16 mouse cellular contexts compared by ENCODE assay signal in genomic region chr2:132425576-132425975, GRCm38 (mm10). TPM values are rescaled to one million over a fixed set of nuclear protein-coding genes. Genes with fewer than 3 reads are reported as not detected.
"Had no signal": no experiment of that assay in that cellular context is flagged by ENCODE, and none has a peak within 500 bp of the region (broad histone marks: within the 10 kb centered on the region; RNA-seq: fewer than 3 reads in every experiment).

No protein-coding gene starts in this region.

- H3K4me1 ChIP-seq: liver, embryonic 12.5 days; lung, embryonic 15.5 days; neural tube, embryonic 12.5 days; stomach, embryonic 15.5 days had no signal

- H3K9ac ChIP-seq: limb, embryonic 13.5 days; liver, embryonic 12.5 days; lung, embryonic 15.5 days; midbrain, embryonic 12.5 days; neural tube, embryonic 12.5 days; stomach, embryonic 15.5 days had no signal

- H3K27ac ChIP-seq: layer of hippocampus, adult 2 months; limb, embryonic 13.5 days; liver, embryonic 12.5 days; lung, embryonic 15.5 days; midbrain, embryonic 12.5 days; neural tube, embryonic 12.5 days; stomach, embryonic 15.5 days had no signal

- H3K36me3 ChIP-seq: limb, embryonic 13.5 days; liver, embryonic 12.5 days; lung, embryonic 15.5 days; midbrain, embryonic 12.5 days; neural tube, embryonic 12.5 days; stomach, embryonic 15.5 days had no signal

- DNase-seq: kidney, adult 18-20 months; left cerebral cortex, postnatal 4 days; right cerebral cortex, postnatal 14 days; thymus, adult 2 months; thymus, postnatal 25 days had no signal

- H3K27me3 ChIP-seq: limb, embryonic 13.5 days; liver, embryonic 12.5 days; lung, embryonic 15.5 days; neural tube, embryonic 12.5 days; stomach, embryonic 15.5 days had no signal

- H3K4me3 ChIP-seq: layer of hippocampus, adult 2 months; limb, embryonic 13.5 days; liver, embryonic 12.5 days; lung, embryonic 15.5 days; midbrain, embryonic 12.5 days; myocyte; neural tube, embryonic 12.5 days; stomach, embryonic 15.5 days had no signal

RNA-seq across cellular contexts. Expression of gene Prokr2, which starts 40.3 kb away (rescaled TPM):
- total RNA-seq: megakaryocyte-erythroid progenitor cell, adult 5-6 weeks; neutrophil, adult 5-6 weeks had no signal
- polyA plus RNA-seq: myocyte; urinary bladder, adult 2 months had no signal
